ENCODE assay signal across 8 mouse cellular contexts in genomic region chr19:29100261-29100660, GRCm38 (mm10). TPM values are rescaled to one million over a fixed set of nuclear protein-coding genes. Genes with fewer than 3 reads are reported as not detected.
DNase-seq lines count a peak whose midpoint lies in the region; ATAC-seq and TF ChIP-seq lines count a peak whose summit lies in the region.

No protein-coding gene starts in this region.

- no peaks in the 10 kb centered on the region; the same call in 1 of the 2 replicates for H3K27me3 ChIP-seq in ES-Bruce4 (ENCODE audit: control insufficient read depth, insufficient read depth, low read length, poor library complexity, severe bottlenecking)
- no peaks in the 10 kb centered on the region for H3K27me3 ChIP-seq in forebrain, embryonic 16.5 days (replicated peaks; ENCODE audit: control insufficient read depth, insufficient read depth, low read length)
- no peaks in the 10 kb centered on the region for H3K27me3 ChIP-seq in liver, postnatal 0 days (ENCODE audit: insufficient read depth, low read length)

- peaks cover 4% of the 10 kb centered on the region for H3K4me1 ChIP-seq in ES-Bruce4 (ENCODE audit: control insufficient read depth, insufficient read depth, low read length)
- H3K4me1 ChIP-seq in forebrain, embryonic 16.5 days (replicated peaks; ENCODE audit: control insufficient read depth, insufficient read depth, low read length): peaks cover 11% of the 10 kb centered on the region
- H3K4me1 ChIP-seq in liver, postnatal 0 days (ENCODE audit: insufficient read depth): peaks cover 14% of the 10 kb centered on the region

- TF ChIP-seq POLR2A in ES-Bruce4 (IDR thresholded peaks at IDR 0.05; ENCODE audit: insufficient read depth, low read length): no peak

- no peak for ATAC-seq in forebrain, embryonic 16.5 days
- ATAC-seq in liver, postnatal 0 days: no peak

- H3K9ac ChIP-seq in ES-Bruce4 (ENCODE audit: low read depth, poor library complexity, severe bottlenecking): peak overlapping the region; percentile 55; the same call in 1 of the 2 replicates
- peak overlapping the region; percentile 80 for H3K9ac ChIP-seq in forebrain, embryonic 16.5 days (replicated peaks; ENCODE audit: low read depth, low read length)
- H3K9ac ChIP-seq in liver, postnatal 0 days (replicated peaks): peak overlapping the region; percentile 55

- peaks cover 3% of the 10 kb centered on the region; the same call in 1 of the 2 replicates for H3K36me3 ChIP-seq in ES-Bruce4 (ENCODE audit: control insufficient read depth, insufficient read depth, low read length, poor library complexity, severe bottlenecking)
- no peaks in the 10 kb centered on the region for H3K36me3 ChIP-seq in forebrain, embryonic 16.5 days (ENCODE audit: control insufficient read depth, insufficient read depth)
- H3K36me3 ChIP-seq in liver, postnatal 0 days (replicated peaks; ENCODE audit: insufficient read depth, low read length): 0 out of 2 replicates have a peak, but pooled peaks cover 3% of the 10 kb centered on the region

- TF ChIP-seq EP300 in ES-Bruce4 (IDR thresholded peaks at IDR 0.05; ENCODE audit: insufficient read depth, low read depth, low read length): no peak
- no peak for TF ChIP-seq EP300 in liver, postnatal 0 days (IDR thresholded peaks at IDR 0.05; ENCODE audit: low read depth)

- peak overlapping the region; percentile 100 for H3K4me3 ChIP-seq in gastrocnemius, adult 2 months
- peak overlapping the region; percentile 91; the same call in 1 of the 2 replicates for H3K4me3 ChIP-seq in ES-Bruce4 (ENCODE audit: low read depth, low read length)
- H3K4me3 ChIP-seq in forebrain, embryonic 16.5 days (replicated peaks; ENCODE audit: low read length): peak overlapping the region; percentile 96
- peak overlapping the region; percentile 98 for H3K4me3 ChIP-seq in liver, postnatal 0 days (ENCODE audit: low read depth, low read length)

- no peaks in the 10 kb centered on the region for H3K9me3 ChIP-seq in ES-Bruce4 (replicated peaks; ENCODE audit: control insufficient read depth, insufficient read depth, low read length, poor library complexity, severe bottlenecking)
- no peaks in the 10 kb centered on the region for H3K9me3 ChIP-seq in forebrain, embryonic 16.5 days (ENCODE audit: control insufficient read depth, low read length)
- H3K9me3 ChIP-seq in liver, postnatal 0 days (ENCODE audit: low read length): no peaks in the 10 kb centered on the region

- peak overlapping the region; percentile 97 for H3K27ac ChIP-seq in gastrocnemius, adult 2 months
- no peak overlapping the region for H3K27ac ChIP-seq in ES-Bruce4 (ENCODE audit: insufficient read depth, low read length)
- no peak overlapping the region for H3K27ac ChIP-seq in forebrain, embryonic 16.5 days (ENCODE audit: low read length)
- no peak overlapping the region for H3K27ac ChIP-seq in liver, postnatal 0 days (ENCODE audit: low read depth)

- intact Hi-C loops in gastrocnemius, adult 2 months (cut with DNase I): loop anchor here (2.0 to 5.0 kb wide), 2 partner anchors 35 to 152 kb away; partner anchors contain the start of gene Jak2
- intact Hi-C loops in left cerebral cortex, postnatal 14 days (cut with DNase I): loop anchor here (10.0 kb wide), 1 partner anchor 155 kb away; the partner anchor contains the start of gene Jak2

- peak overlapping the region; percentile 96 for H3K4me2 ChIP-seq in forebrain, embryonic 16.5 days (ENCODE audit: low read length)
- peak overlapping the region; percentile 100 for H3K4me2 ChIP-seq in liver, postnatal 0 days (ENCODE audit: low read depth, low read length)

- WGBS in forebrain, embryonic 16.5 days: 23% methylated on average over 8 of the region's 8 CpGs
- 30% methylated on average over 8 of the region's 8 CpGs for WGBS in liver, postnatal 0 days (ENCODE audit: insufficient replicate concordance)

- DNase-seq in gastrocnemius, adult 2 months: no peak
- DNase-seq in gastrocnemius, postnatal 10 days: no peak
- no peak for DNase-seq in liver, postnatal 0 days
- no peak for DNase-seq in thymus, adult 18-20 months
- DNase-seq in left cerebral cortex, adult 9 months (ENCODE audit: low spot score in 2 of 2): no peak
- DNase-seq in left cerebral cortex, postnatal 14 days (ENCODE audit: low spot score in 2 of 2): no peak

- TF ChIP-seq CTCF in gastrocnemius, adult 2 months (IDR thresholded peaks at IDR 0.05): no peak
- TF ChIP-seq CTCF in ES-Bruce4 (IDR thresholded peaks at IDR 0.05; ENCODE audit: low read depth, low read length): no peak
- no peak for TF ChIP-seq CTCF in liver, postnatal 0 days (IDR thresholded peaks at IDR 0.05; ENCODE audit: low read depth)

RNA-seq across cellular contexts. Expression of gene Rcl1, which starts 0.9 kb away (rescaled TPM):
- 1 to 10 TPM; 6.5 to 7.7 TPM for total RNA-seq in gastrocnemius, adult 2 months (2021)
- total RNA-seq in gastrocnemius, postnatal 10 days (2021): 10 to 100 TPM; 12.3 to 12.4 TPM
- 53.3 and 53.9 TPM in 2 replicates for polyA plus RNA-seq in ES-Bruce4 (2011; ENCODE audit: insufficient read depth, insufficient read length, low read depth, missing spikeins)
- polyA plus RNA-seq in forebrain, embryonic 16.5 days (2015; fragmentation: Nextera tagmentation; extraction: Ambion mirVana): 35.3 and 40.4 TPM in 2 replicates
- 78.3 and 79.2 TPM in 2 replicates for polyA plus RNA-seq in liver, postnatal 0 days (2015; fragmentation: Nextera tagmentation; extraction: Ambion mirVana)
- 10 to 100 TPM; 12.7 to 15.6 TPM for total RNA-seq in left cerebral cortex, postnatal 14 days (2021)

RNA-seq across cellular contexts. Expression of gene Ak3, which starts 52.5 kb away (rescaled TPM):
- 10 to 100 TPM; 38.1 to 54.4 TPM for total RNA-seq in gastrocnemius, adult 2 months (2021)
- 10 to 100 TPM; 60.1 to 61.7 TPM for total RNA-seq in gastrocnemius, postnatal 10 days (2021)
- 20.4 and 23.3 TPM in 2 replicates for polyA plus RNA-seq in ES-Bruce4 (2011; ENCODE audit: insufficient read depth, insufficient read length, low read depth, missing spikeins)
- 68.9 and 83.1 TPM in 2 replicates for polyA plus RNA-seq in forebrain, embryonic 16.5 days (2015; fragmentation: Nextera tagmentation; extraction: Ambion mirVana)
- polyA plus RNA-seq in liver, postnatal 0 days (2015; fragmentation: Nextera tagmentation; extraction: Ambion mirVana): 48.1 and 49.9 TPM in 2 replicates
- 10 to 100 TPM; 52.3 to 53.2 TPM for total RNA-seq in left cerebral cortex, postnatal 14 days (2021)
